Mouse (Mus musculus) forebrain, embryonic 13.5 days (tissue): Measurements from ENCODE around the gene Ipmk. TPM values are rescaled to one million over a fixed set of nuclear protein-coding genes. Genes with fewer than 3 reads are reported as not detected.

Experiments used
- ATAC-seq: fragments of 200-750 bp; cut with Nextera tagmentation; 2 replicates; pipeline ENCODE4 v1.8.0; 2017
- H3K27ac ChIP-seq: fragments of 300-500 bp; sonication (generic); 2 replicates; pipeline ENCODE4 v1.5.1; 2015; ENCODE audit warnings: inconsistent platforms, mild to moderate bottlenecking, moderate library complexity
- H3K27me3 ChIP-seq: fragments of 300-500 bp; sonication (generic); 2 replicates; pipeline ENCODE4 v1.6.1; 2015; ENCODE audit warnings: mild to moderate bottlenecking, inconsistent platforms
- H3K36me3 ChIP-seq: fragments of 300-500 bp; sonication (generic); 2 replicates; pipeline ENCODE4 v1.6.1; 2015; ENCODE audit warnings: mild to moderate bottlenecking, inconsistent platforms; ENCODE audit not compliant: poor library complexity, severe bottlenecking
- H3K4me1 ChIP-seq: fragments of 300-500 bp; sonication (generic); 2 replicates; pipeline ENCODE4 v1.6.1; 2015; ENCODE audit warnings: inconsistent platforms
- H3K4me2 ChIP-seq: fragments of 300-500 bp; sonication (generic); 2 replicates; pipeline ENCODE4 v1.6.1; 2015; ENCODE audit warnings: inconsistent platforms, mild to moderate bottlenecking, moderate library complexity
- H3K4me3 ChIP-seq: fragments of 300-500 bp; sonication (generic); 2 replicates; pipeline ENCODE4 v1.5.1; 2015; ENCODE audit warnings: mild to moderate bottlenecking, inconsistent platforms
- H3K9ac ChIP-seq: fragments of 300-500 bp; sonication (generic); 2 replicates; pipeline ENCODE4 v1.6.1; 2015; ENCODE audit warnings: mild to moderate bottlenecking, inconsistent platforms
- H3K9me3 ChIP-seq: fragments of 300-500 bp; sonication (generic); replicated peaks from 2 replicates; pipeline ENCODE4 v1.6.1; 2016; ENCODE audit warnings: inconsistent platforms
- WGBS: fragments of 180-500 bp; shearing (Covaris S2); methylation state at CpG from one replicate; pipeline ENCODE4 v1.1.7; 2015; 5-methylcytosine and 5-hydroxymethylcytosine counted together
- polyA plus RNA-seq: library from polyadenylated mRNA; unstranded; fragments of >200 nt; fragmentation: Nextera tagmentation; extraction: Ambion mirVana; gene quantifications from 2 replicates; pipeline ENCODE4 v1.2.1, GENCODE M21; 2015

The Ipmk gene
- 15.1 and 18.1 TPM in 2 replicates for polyA plus RNA-seq

GRCm38 (mm10) chr10:71347509-71347949, at the start of gene Ipmk:
TSS of gene Ipmk (plus strand) at chr10:71347763.
- peaks cover 47% of the 10 kb centered on the region for H3K4me1 ChIP-seq
- peak within 1 kb of the TSS; percentile 89 for H3K9ac ChIP-seq
- no peaks in the 10 kb centered on the region for H3K9me3 ChIP-seq
- WGBS = under 1% methylated on average over 49 of the region's 49 CpGs
- peak within 1 kb of the TSS; percentile 92 for H3K4me2 ChIP-seq
- peak within 1 kb of the TSS; percentile 92 for H3K4me3 ChIP-seq
- H3K27me3 ChIP-seq = no peaks in the 10 kb centered on the region
- no peaks in the 10 kb centered on the region; the same call in 1 of the 2 replicates for H3K36me3 ChIP-seq
- peak within 1 kb of the TSS; percentile 70 for H3K27ac ChIP-seq
- peak; percentile 91 for ATAC-seq

DNA sequence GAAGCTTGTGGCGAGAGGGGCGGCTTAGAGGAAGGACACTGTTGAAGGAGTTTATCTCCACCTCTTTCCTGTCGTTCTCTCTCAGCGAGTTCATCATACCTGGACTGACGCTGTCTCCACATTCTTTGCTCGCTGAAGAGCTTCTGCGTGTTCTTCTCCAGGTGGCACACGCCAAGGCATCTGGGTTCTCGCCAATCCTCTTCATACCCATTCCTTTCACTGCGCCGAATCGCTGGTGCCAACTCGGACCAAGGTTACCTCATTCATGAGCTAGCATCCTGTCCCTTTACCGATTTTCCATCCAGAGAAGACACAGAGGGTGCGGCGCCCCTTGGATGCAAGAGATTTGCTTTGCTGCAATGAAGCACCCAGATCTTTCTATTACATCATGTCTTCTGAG, 47.4 kb upstream of the Ipmk start:
- no peak overlapping the region for H3K4me2 ChIP-seq
- no peaks in the 10 kb centered on the region for H3K4me1 ChIP-seq
- no peaks in the 10 kb centered on the region for H3K36me3 ChIP-seq
- no peak for ATAC-seq
- H3K27ac ChIP-seq = no peak overlapping the region
- no peaks in the 10 kb centered on the region for H3K9me3 ChIP-seq
- no peak overlapping the region for H3K9ac ChIP-seq
- H3K27me3 ChIP-seq = no peaks in the 10 kb centered on the region
- no peak overlapping the region for H3K4me3 ChIP-seq
- 88% methylated on average over 16 of the region's 16 CpGs for WGBS

GRCm38 (mm10) chr10:71302490-71302889, 45.1 kb upstream of the Ipmk start:
- no peaks in the 10 kb centered on the region for H3K4me1 ChIP-seq
- WGBS = 26% methylated on average over 5 of the region's 5 CpGs
- ATAC-seq = no peak

GRCm38 (mm10) chr10:71306190-71306589, 41.4 kb upstream of the Ipmk start:
- no peaks in the 10 kb centered on the region for H3K27me3 ChIP-seq
- 0 out of 2 replicates have a peak, but pooled peaks have one; percentile 27 for ATAC-seq
- peak overlapping the region; percentile 33 for H3K4me2 ChIP-seq
- H3K27ac ChIP-seq = no peak overlapping the region
- H3K36me3 ChIP-seq = no peaks in the 10 kb centered on the region
- no peaks in the 10 kb centered on the region for H3K9me3 ChIP-seq
- 22% methylated on average over 6 of the region's 6 CpGs for WGBS
- H3K9ac ChIP-seq = no peak overlapping the region
- H3K4me3 ChIP-seq = no peak overlapping the region
- no peaks in the 10 kb centered on the region for H3K4me1 ChIP-seq

More at GRCm38 (mm10) chr10:71302490-71302889, 45.1 kb upstream of the Ipmk start:
- H3K9ac ChIP-seq = no peak overlapping the region
- H3K9me3 ChIP-seq = no peaks in the 10 kb centered on the region
- H3K4me3 ChIP-seq = no peak overlapping the region
- no peak overlapping the region for H3K27ac ChIP-seq
- H3K4me2 ChIP-seq = no peak overlapping the region
- H3K36me3 ChIP-seq = no peaks in the 10 kb centered on the region
- no peaks in the 10 kb centered on the region for H3K27me3 ChIP-seq

GRCm38 (mm10) chr10:71306759-71307158, 40.8 kb upstream of the Ipmk start:
- H3K27ac ChIP-seq = no peak overlapping the region
- H3K36me3 ChIP-seq = no peaks in the 10 kb centered on the region
- 76% methylated on average over 6 of the region's 6 CpGs for WGBS
- 0 out of 2 replicates have a peak overlapping the region, but pooled peaks have one; percentile 33 for H3K4me2 ChIP-seq
- no peaks in the 10 kb centered on the region for H3K9me3 ChIP-seq
- no peaks in the 10 kb centered on the region for H3K4me1 ChIP-seq
- H3K9ac ChIP-seq = no peak overlapping the region
- ATAC-seq = no peak
- H3K27me3 ChIP-seq = no peaks in the 10 kb centered on the region
- no peak overlapping the region for H3K4me3 ChIP-seq

DNA sequence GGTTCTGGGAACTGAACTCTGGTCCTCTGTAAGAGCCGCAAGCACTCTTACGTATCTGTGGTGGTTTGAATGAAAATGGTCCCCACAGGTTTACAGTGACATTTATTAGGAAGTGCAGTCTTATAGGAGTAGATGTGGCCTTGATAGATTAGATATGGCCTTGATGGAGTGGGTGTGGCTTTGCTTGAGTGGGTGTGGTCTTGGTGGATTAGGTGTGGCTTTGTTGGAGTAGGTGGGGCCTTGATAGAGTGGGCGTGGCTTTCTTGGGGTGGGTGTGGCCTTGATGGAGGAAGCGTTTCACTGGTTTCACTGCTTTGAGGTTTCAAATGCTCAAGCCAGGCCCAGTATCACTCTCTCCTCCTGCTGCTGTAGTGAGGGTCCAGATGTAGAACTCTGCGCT, 39.4 kb upstream of the Ipmk start:
- no peaks in the 10 kb centered on the region for H3K36me3 ChIP-seq
- no peak for ATAC-seq
- no peak overlapping the region for H3K4me3 ChIP-seq
- H3K9me3 ChIP-seq = no peaks in the 10 kb centered on the region
- no peak overlapping the region for H3K4me2 ChIP-seq
- no peaks in the 10 kb centered on the region for H3K27me3 ChIP-seq
- no peak overlapping the region for H3K27ac ChIP-seq
- H3K4me1 ChIP-seq = no peaks in the 10 kb centered on the region
- no peak overlapping the region for H3K9ac ChIP-seq
- WGBS = 90% methylated on average over 5 of the region's 5 CpGs

DNA sequence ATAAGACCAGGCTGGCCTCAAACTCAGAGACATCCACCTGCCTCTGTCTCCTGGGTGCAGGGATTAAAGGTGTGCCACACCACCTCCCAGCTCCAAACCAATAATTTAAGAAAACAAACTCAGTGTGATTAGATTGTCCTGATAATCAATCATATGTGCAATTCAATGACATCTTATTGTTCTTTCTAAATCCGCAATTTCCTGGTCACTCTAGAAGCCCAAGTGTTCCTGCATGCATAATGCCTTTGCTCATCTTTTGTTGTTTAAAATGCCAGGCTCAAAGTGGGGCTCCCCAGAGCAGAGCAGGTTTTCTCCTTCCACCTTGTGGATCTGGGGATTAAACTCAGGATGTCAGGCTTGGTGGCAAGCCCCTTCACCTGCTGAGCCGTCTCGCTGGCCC, 37.3 kb upstream of the Ipmk start:
- no peaks in the 10 kb centered on the region for H3K36me3 ChIP-seq
- 53% methylated on average over 3 of the region's 3 CpGs for WGBS
- H3K4me2 ChIP-seq = no peak overlapping the region
- no peaks in the 10 kb centered on the region for H3K9me3 ChIP-seq
- H3K4me3 ChIP-seq = no peak overlapping the region
- H3K27ac ChIP-seq = no peak overlapping the region
- ATAC-seq = no peak
- no peaks in the 10 kb centered on the region for H3K27me3 ChIP-seq
- no peak overlapping the region for H3K9ac ChIP-seq
- no peaks in the 10 kb centered on the region for H3K4me1 ChIP-seq

DNA sequence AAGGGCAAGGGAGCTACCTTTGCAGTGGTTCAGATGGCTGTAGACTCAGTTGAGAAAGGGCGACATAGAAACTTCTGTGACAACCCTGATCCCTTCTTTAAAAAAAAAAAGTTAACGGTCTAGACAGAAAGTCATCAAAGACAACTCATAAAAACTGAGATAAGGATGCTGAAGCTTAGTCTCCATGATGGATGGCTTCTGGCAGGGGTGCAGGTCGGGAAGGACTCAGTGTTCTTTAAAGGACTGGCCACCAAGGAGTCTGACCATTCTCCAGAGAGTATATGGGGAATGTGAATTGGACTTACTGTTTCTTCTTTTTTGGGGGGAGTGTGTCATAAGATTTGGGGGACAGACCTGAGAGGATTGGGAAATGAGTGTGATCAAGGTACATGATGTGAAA, 33.0 kb upstream of the Ipmk start:
- Histone ChIP-seq H3K9ac (no peak overlapping the region), H3K4me3 (no peak overlapping the region), H3K9me3 (no peaks in the 10 kb centered on the region), H3K27me3 (no peaks in the 10 kb centered on the region), H3K4me1 (no peaks in the 10 kb centered on the region), H3K27ac (no peak overlapping the region), H3K4me2 (no peak overlapping the region), H3K36me3 (no peaks in the 10 kb centered on the region)
- 86% methylated on average over 3 of the region's 3 CpGs for WGBS
- no peak for ATAC-seq

- no peaks in the 10 kb centered on the region for H3K36me3 ChIP-seq
- no peaks in the 10 kb centered on the region for H3K4me1 ChIP-seq
- no peak overlapping the region for H3K4me3 ChIP-seq
- H3K9ac ChIP-seq = no peak overlapping the region
- no peak overlapping the region for H3K27ac ChIP-seq
- H3K9me3 ChIP-seq = no peaks in the 10 kb centered on the region
- H3K4me2 ChIP-seq = no peak overlapping the region
- no peak for ATAC-seq
- H3K27me3 ChIP-seq = no peaks in the 10 kb centered on the region
- 81% methylated on average over 11 of the region's 11 CpGs for WGBS
These were observed 31.5 kb upstream of the Ipmk start for GRCm38 (mm10) chr10:71316056-71316455.

DNA sequence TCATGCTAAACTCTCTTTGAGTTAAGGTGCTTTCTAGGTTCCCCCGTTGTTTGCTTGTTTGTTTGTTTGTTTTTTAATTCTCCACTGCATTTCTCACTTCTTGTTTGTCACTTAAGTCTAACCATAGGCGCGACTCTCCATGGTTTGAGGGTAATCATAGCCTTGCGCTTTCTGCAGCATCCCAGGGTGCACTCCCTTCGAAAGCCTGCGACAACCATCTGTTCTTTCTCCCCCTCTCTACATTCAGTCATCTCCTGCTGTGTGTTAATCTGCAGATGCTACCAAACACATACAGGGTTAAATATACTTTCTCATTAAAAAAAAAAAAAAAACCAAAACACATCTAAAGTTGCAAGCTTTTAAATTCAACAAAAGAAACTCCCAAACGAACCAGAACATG, 31.1 kb upstream of the Ipmk start:
- no peaks in the 10 kb centered on the region for H3K9me3 ChIP-seq
- no peak overlapping the region for H3K9ac ChIP-seq
- H3K4me2 ChIP-seq = no peak overlapping the region
- no peak for ATAC-seq
- no peaks in the 10 kb centered on the region for H3K36me3 ChIP-seq
- no peaks in the 10 kb centered on the region for H3K27me3 ChIP-seq
- no peaks in the 10 kb centered on the region for H3K4me1 ChIP-seq
- WGBS = 72% methylated on average over 7 of the region's 7 CpGs
- no peak overlapping the region for H3K27ac ChIP-seq
- H3K4me3 ChIP-seq = no peak overlapping the region

DNA sequence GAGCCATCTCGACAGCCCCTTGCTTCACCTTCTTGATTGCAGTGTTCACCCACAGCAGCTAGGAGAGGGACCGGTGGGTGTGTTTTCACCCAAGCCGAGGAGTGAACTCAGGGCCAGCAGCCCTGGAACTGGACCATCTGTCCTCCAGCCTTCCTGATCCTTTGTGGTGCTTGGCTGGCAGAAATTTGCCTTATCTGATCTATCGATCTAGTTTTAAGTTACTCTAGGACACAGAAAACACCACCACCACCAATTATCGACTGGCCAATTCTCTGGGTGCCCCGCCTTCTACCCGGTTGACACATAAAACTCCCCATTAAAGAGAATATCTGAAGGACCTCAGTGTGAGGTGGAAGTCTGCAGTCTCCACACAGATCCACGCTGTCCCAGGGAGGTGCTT, 23.9 kb upstream of the Ipmk start:
- Histone ChIP-seq H3K4me3 (no peak overlapping the region), H3K4me1 (no peaks in the 10 kb centered on the region), H3K9me3 (no peaks in the 10 kb centered on the region), H3K36me3 (0 out of 2 replicates have a peak, but pooled peaks cover under 1% of the 10 kb centered on the region), H3K27me3 (no peaks in the 10 kb centered on the region), H3K4me2 (no peak overlapping the region), H3K9ac (no peak overlapping the region), H3K27ac (no peak overlapping the region)
- ATAC-seq = no peak
- WGBS = 84% methylated on average over 8 of the region's 8 CpGs

GRCm38 (mm10) chr10:71326123-71326522, 21.4 kb upstream of the Ipmk start:
- Histone ChIP-seq H3K27me3 (no peaks in the 10 kb centered on the region), H3K4me3 (no peak overlapping the region), H3K36me3 (peaks cover 24% of the 10 kb centered on the region), H3K27ac (no peak overlapping the region), H3K9me3 (no peaks in the 10 kb centered on the region), H3K9ac (no peak overlapping the region), H3K4me1 (no peaks in the 10 kb centered on the region), H3K4me2 (no peak overlapping the region)
- whole genome bisulfite sequencing = 82% methylated on average over 7 of the region's 7 CpGs
- no peak for ATAC-seq

DNA sequence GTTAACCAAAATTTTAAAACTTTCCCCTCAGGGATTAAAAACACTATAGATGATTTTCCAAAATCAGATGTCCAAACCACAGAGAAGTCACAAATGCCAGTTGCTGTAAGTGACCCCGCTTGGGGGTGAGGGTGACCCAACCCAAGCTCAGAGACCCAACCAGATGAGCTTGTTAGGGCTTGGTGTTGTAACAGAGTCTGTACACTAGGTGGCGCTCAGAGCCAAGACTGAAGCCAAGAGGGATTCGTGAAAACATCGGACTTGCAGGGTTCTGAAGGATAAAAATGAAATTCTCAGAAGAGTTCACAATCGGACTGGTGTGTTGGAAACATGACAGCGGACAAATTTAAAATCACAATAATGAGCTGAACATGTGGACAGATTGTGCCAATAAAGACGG, 20.8 kb upstream of the Ipmk start:
- ATAC-seq = no peak
- WGBS = 15% methylated on average over 7 of the region's 7 CpGs
- Histone ChIP-seq H3K4me2 (no peak overlapping the region), H3K9ac (no peak overlapping the region), H3K27me3 (no peaks in the 10 kb centered on the region), H3K36me3 (peaks cover 25% of the 10 kb centered on the region), H3K4me1 (no peaks in the 10 kb centered on the region), H3K27ac (no peak overlapping the region), H3K4me3 (no peak overlapping the region), H3K9me3 (no peaks in the 10 kb centered on the region)
